Mouse (Mus musculus) stomach, postnatal 0 days (tissue): ENCODE results near the gene Ly6g6d. TPM values are rescaled to one million over a fixed set of nuclear protein-coding genes. Genes with fewer than 3 reads are reported as not detected.

Source experiments
- ATAC-seq: fragments of 200-750 bp; cut with Nextera tagmentation; 2 replicates; pipeline ENCODE4 v1.8.0; 2017; ENCODE audit not compliant: low FRiP score, low TSS enrichment
- DNase-seq: peaks from one replicate; pipeline ENCODE4 v3.0.0-alpha.2; 2016; ENCODE audit warnings: low spot score
- H3K27ac ChIP-seq: fragments of 300-500 bp; sonication (generic); replicated peaks from 2 replicates; pipeline ENCODE4 v1.5.1; 2014; ENCODE audit warnings: mild to moderate bottlenecking, control low read depth
- H3K27me3 ChIP-seq: fragments of 300-500 bp; sonication (generic); 2 replicates; pipeline ENCODE4 v1.6.1; 2014; ENCODE audit warnings: low read length; ENCODE audit not compliant: control insufficient read depth, insufficient read depth
- H3K36me3 ChIP-seq: fragments of 300-500 bp; sonication (generic); 2 replicates; pipeline ENCODE4 v1.6.1; 2014; ENCODE audit warnings: low read length, mixed read lengths; ENCODE audit not compliant: control insufficient read depth, insufficient read depth
- H3K4me1 ChIP-seq: fragments of 300-500 bp; sonication (generic); replicated peaks from 2 replicates; pipeline ENCODE4 v1.6.1; 2014; ENCODE audit warnings: antibody characterized with exemption; ENCODE audit not compliant: control insufficient read depth, insufficient read depth
- H3K4me2 ChIP-seq: fragments of 300-500 bp; sonication (generic); replicated peaks from 2 replicates; pipeline ENCODE4 v1.6.1; 2014; ENCODE audit warnings: low read depth, mild to moderate bottlenecking, control low read depth, moderate library complexity
- H3K4me3 ChIP-seq: fragments of 300-500 bp; sonication (generic); 2 replicates; pipeline ENCODE4 v1.5.1; 2014; ENCODE audit warnings: low read depth, low read length, control low read depth
- H3K9ac ChIP-seq: fragments of 300-500 bp; sonication (generic); 2 replicates; pipeline ENCODE4 v1.6.1; 2014; ENCODE audit warnings: mild to moderate bottlenecking, low read length, control low read depth, mixed read lengths
- H3K9me3 ChIP-seq: fragments of 300-500 bp; sonication (generic); 2 replicates; pipeline ENCODE4 v1.6.1; 2016; ENCODE audit warnings: low read length; ENCODE audit not compliant: control insufficient read depth
- CTCF ChIP-seq: IDR thresholded peaks from 2 replicates; pipeline ENCODE4 v1.5.1; 2016; ENCODE audit warnings: antibody characterized with exemption, low read depth, mild to moderate bottlenecking, moderate library complexity
- EP300 ChIP-seq: optimal IDR thresholded peaks from 2 replicates; pipeline ENCODE3; 2016; ENCODE audit warnings: antibody characterized with exemption
- WGBS: fragments of 180-500 bp; shearing (Covaris S2); extraction: QIAGEN DNeasy Blood & Tissue Kit; methylation state at CpG from one replicate; pipeline ENCODE4 v1.1.7; 2014; 5-methylcytosine and 5-hydroxymethylcytosine counted together
- polyA plus RNA-seq: library from polyadenylated mRNA; unstranded; fragments of >200 nt; fragmentation: Nextera tagmentation; extraction: Ambion mirVana; gene quantifications from 2 replicates; pipeline ENCODE4 v1.2.1, GENCODE M21; 2015

The Ly6g6d gene
- polyA plus RNA-seq, 1 experiment from 2014 or later: 7.7 TPM

- no peaks in the 10 kb centered on the region for H3K27me3 ChIP-seq
- no peak for TF ChIP-seq CTCF
- TF ChIP-seq EP300: no peak
- H3K9me3 ChIP-seq: no peaks in the 10 kb centered on the region
- no peak for DNase-seq
- H3K9ac ChIP-seq: no peak overlapping the region
- H3K4me2 ChIP-seq: no peak overlapping the region
- ATAC-seq: no peak
- H3K27ac ChIP-seq: no peak overlapping the region
- WGBS: 83% methylated on average over 7 of the region's 7 CpGs
- 0 out of 2 replicates have a peak, but pooled peaks cover 4% of the 10 kb centered on the region for H3K4me1 ChIP-seq
- no peak overlapping the region for H3K4me3 ChIP-seq
- peaks cover 36% of the 10 kb centered on the region for H3K36me3 ChIP-seq
These were observed 22.0 kb downstream of the Ly6g6d start for GRCm38 (mm10) chr17:35055691-35056495.

- 57% methylated on average over 12 of the region's 12 CpGs for WGBS
- peaks cover 12% of the 10 kb centered on the region; the same call in 1 of the 2 replicates for H3K4me1 ChIP-seq
- peak overlapping the region; percentile 72 for H3K4me3 ChIP-seq
- H3K36me3 ChIP-seq: peaks cover 29% of the 10 kb centered on the region
- ATAC-seq: no peak
- H3K9ac ChIP-seq: peak overlapping the region; percentile 88
- no peaks in the 10 kb centered on the region for H3K9me3 ChIP-seq
- no peak for DNase-seq
- H3K4me2 ChIP-seq: peak overlapping the region; percentile 83
- TF ChIP-seq EP300 (no peak), CTCF (no peak)
- H3K27me3 ChIP-seq: no peaks in the 10 kb centered on the region
- peak overlapping the region; percentile 99 for H3K27ac ChIP-seq
These were observed 25.5 kb downstream of the Ly6g6d start for GRCm38 (mm10) chr17:35052271-35052798.

- peak overlapping the region; percentile 99 for H3K27ac ChIP-seq
- peak overlapping the region; percentile 83 for H3K4me2 ChIP-seq
- ATAC-seq (peak; percentile 80), DNase-seq (peak; percentile 81)
- H3K9ac ChIP-seq: peak overlapping the region; percentile 88
- H3K36me3 ChIP-seq: peaks cover 27% of the 10 kb centered on the region
- H3K4me3 ChIP-seq: peak overlapping the region; percentile 72
- TF ChIP-seq EP300 (no peak), CTCF (0 out of 2 replicates have a peak, but pooled peaks have one; percentile 2)
- H3K27me3 ChIP-seq: no peaks in the 10 kb centered on the region
- H3K9me3 ChIP-seq: no peaks in the 10 kb centered on the region
- 0% methylated on average over 19 of the region's 21 CpGs for WGBS
- peaks cover 12% of the 10 kb centered on the region; the same call in 1 of the 2 replicates for H3K4me1 ChIP-seq
These were observed 26.4 kb downstream of the Ly6g6d start for GRCm38 (mm10) chr17:35051156-35052086.

GRCm38 (mm10) chr17:35050126-35050750 lies 27.6 kb downstream of the Ly6g6d start:
- H3K27me3 ChIP-seq: no peaks in the 10 kb centered on the region
- peaks cover 12% of the 10 kb centered on the region; the same call in 1 of the 2 replicates for H3K4me1 ChIP-seq
- H3K4me3 ChIP-seq: peak overlapping the region; percentile 72
- H3K4me2 ChIP-seq: peak overlapping the region; percentile 83
- DNase-seq (peak; percentile 85), ATAC-seq (peak; percentile 45)
- peaks cover 18% of the 10 kb centered on the region for H3K36me3 ChIP-seq
- 0% methylated on average over 27 of the region's 27 CpGs for WGBS
- peak overlapping the region; percentile 88 for H3K9ac ChIP-seq
- TF ChIP-seq EP300 (peak; percentile 11), CTCF (no peak)
- H3K27ac ChIP-seq: peak overlapping the region; percentile 99
- H3K9me3 ChIP-seq: no peaks in the 10 kb centered on the region

- WGBS: 1% methylated on average over 11 of the region's 11 CpGs
These were observed 28.3 kb downstream of the Ly6g6d start, which contains the start of gene Clic1 for GRCm38 (mm10) chr17:35049561-35050016. Clic1 (plus strand) TSS chr17:35049966.

More at GRCm38 (mm10) chr17:35049561-35050016, 28.3 kb downstream of the Ly6g6d start, which contains the start of gene Clic1:
- peak within 1 kb of the TSS; percentile 88 for H3K9ac ChIP-seq
- H3K27ac ChIP-seq: peak within 1 kb of the TSS; percentile 99
- DNase-seq: peak; percentile 81
- H3K9me3 ChIP-seq: no peaks in the 10 kb centered on the region
- peak within 1 kb of the TSS; percentile 72 for H3K4me3 ChIP-seq
- no peaks in the 10 kb centered on the region for H3K27me3 ChIP-seq
- H3K4me1 ChIP-seq: peaks cover 12% of the 10 kb centered on the region; the same call in 1 of the 2 replicates
- H3K4me2 ChIP-seq: peak within 1 kb of the TSS; percentile 83
- ATAC-seq: peak; percentile 10; the same call in 1 of the 2 replicates
- peak; percentile 13 for TF ChIP-seq EP300
- peak; percentile 61 for TF ChIP-seq CTCF
- peaks cover 14% of the 10 kb centered on the region for H3K36me3 ChIP-seq
